Mouse (Mus musculus) central nervous system, embryonic 18 days (tissue): ENCODE results near the gene Selenon. TPM values are rescaled to one million over a fixed set of nuclear protein-coding genes. Genes with fewer than 3 reads are reported as not detected.

Source experiments
- polyA plus RNA-seq: library from polyadenylated mRNA; depleted of rRNA; stranded (reverse); fragments of >200 nt; gene quantifications from 2 replicates; pipeline ENCODE4 v1.2.3, GENCODE M21; 2012; rRNA removed

Selenon gene
- polyA plus RNA-seq: 29.5 and 30.2 TPM in 2 replicates

GRCm38 (mm10) chr4:134551494-134552316 lies at the start of gene Selenon:
Selenon (minus strand) TSS chr4:134552166.

DNA sequence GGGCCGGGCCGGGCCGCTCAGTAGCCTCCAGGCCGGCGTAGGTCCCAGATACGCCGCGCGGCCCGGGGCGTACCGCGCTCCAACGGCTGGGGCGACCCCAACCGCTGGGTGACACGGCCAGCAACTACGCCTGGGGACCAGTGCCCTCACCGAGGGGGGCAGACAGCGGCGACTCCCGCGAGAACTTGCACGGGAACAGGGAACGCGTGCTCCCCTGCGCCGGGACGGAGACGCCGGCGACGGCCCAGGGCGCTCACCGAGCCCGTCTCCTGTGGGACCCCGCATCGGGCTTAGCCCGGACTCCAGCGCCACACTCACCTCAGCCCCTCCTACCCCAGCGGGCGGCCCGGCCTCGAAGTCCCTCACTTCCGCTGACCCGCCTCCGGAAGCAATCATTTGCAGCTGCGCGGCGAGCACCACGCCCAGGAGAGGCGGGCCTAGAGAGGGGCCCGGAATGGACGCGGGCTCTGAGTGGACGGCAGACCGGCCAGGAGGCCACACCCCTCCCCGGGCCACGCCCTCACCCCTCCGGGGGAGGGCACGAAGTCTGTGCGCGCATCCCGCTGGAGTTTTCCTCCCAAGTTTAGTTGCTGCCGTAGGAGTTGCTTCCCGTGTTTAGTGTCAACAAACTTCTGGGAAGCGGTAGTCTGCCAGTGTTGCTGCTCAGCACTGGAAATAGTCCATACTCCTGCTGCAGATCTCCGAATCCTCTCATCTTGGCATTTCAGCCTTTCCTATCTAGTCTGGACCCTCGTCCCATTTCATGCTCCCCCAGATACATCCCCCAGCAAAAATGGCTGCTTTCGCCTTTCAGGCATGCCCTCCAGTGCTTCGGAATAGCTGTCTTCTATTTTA lies 16.8 kb downstream of the Selenon start, which contains the start of gene Mtfr1l:
Gene Mtfr1l, minus strand, starts transcription at position 456 of the 855 bp plus-strand sequence.

DNA sequence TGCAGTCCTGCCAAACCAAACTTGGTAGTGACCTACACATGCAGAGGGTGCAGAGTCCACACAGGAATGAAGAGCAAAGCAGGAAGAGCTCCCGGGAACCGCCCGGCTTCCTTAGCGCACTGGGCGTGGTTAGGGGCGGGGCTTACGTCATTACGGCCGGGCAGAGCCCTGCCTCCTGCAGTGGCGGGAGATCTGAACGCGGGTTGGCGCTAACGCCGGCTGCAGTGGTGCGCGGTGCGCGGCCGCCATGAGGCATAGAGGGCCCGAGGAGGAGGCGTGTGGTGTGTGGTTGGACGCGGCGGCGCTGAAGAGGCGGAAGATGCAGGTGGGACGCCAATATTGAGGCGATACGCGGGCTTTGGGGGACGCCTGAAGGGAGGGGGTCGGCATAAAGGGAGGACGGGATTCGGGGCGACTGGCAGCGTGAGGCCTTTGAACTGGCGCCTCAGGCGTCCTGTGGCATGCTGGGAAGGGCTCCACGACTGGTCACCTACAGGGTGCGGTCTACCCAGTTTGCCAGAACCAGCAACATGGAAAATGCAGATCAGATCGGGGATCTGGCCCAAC lies 41.0 kb downstream of the Selenon start, which contains the start of gene Aunip:
Gene Aunip, plus strand, starts transcription at position 155 of the 567 bp plus-strand sequence.

GRCm38 (mm10) chr4:134496595-134497210 lies 55.3 kb downstream of the Selenon start, which contains the start of gene Paqr7:
Paqr7 (plus strand) TSS chr4:134496697.

Other genes with a start within 250 kb of the Selenon start
- gene Trim63, start 237.0 kb downstream of the Selenon start, polyA plus RNA-seq: 0.36 and 0.60 TPM in 2 replicates
- gene Slc30a2, start 209.0 kb downstream of the Selenon start, polyA plus RNA-seq: 0.05 and 0.69 TPM in 2 replicates
- 1.1 and 1.2 TPM in 2 replicates for gene Extl1, start 168.3 kb downstream of the Selenon start, polyA plus RNA-seq
- gene Pafah2, start 155.8 kb downstream of the Selenon start, polyA plus RNA-seq: 15.4 and 16.4 TPM in 2 replicates
- gene Stmn1, start 83.8 kb downstream of the Selenon start, polyA plus RNA-seq: 2,052 and 2,688 TPM in 2 replicates
- 27.0 and 28.2 TPM in 2 replicates for gene Paqr7, start 55.5 kb downstream of the Selenon start, polyA plus RNA-seq
- 1.6 and 2.1 TPM in 2 replicates for gene Aunip, start 41.2 kb downstream of the Selenon start, polyA plus RNA-seq
- 152 TPM in 2 replicates for gene Mtfr1l, start 16.8 kb downstream of the Selenon start, polyA plus RNA-seq
- gene Man1c1, start 152.1 kb upstream of the Selenon start, polyA plus RNA-seq: 5.1 and 5.7 TPM in 2 replicates
- gene Ldlrap1, start 215.9 kb upstream of the Selenon start, polyA plus RNA-seq: 1.6 TPM in 2 replicates